In genomic region chr2:178433903-178434302, GRCm38 (mm10) we compare ENCODE assay signal across 33 mouse cellular contexts. TPM values are rescaled to one million over a fixed set of nuclear protein-coding genes. Genes with fewer than 3 reads are reported as not detected.
"Had no signal": no experiment of that assay in that cellular context is flagged by ENCODE, and none has a peak within 500 bp of the region (broad histone marks: within the 10 kb centered on the region; RNA-seq: fewer than 3 reads in every experiment).

No protein-coding gene starts in this region.

- H3K4me1 ChIP-seq: liver, embryonic 13.5 days; liver, embryonic 15.5 days had no signal

- H3K36me3 ChIP-seq: hindbrain, embryonic 10.5 days; hindbrain, embryonic 12.5 days; kidney, embryonic 15.5 days; limb, embryonic 10.5 days; limb, embryonic 12.5 days; liver, embryonic 13.5 days; liver, embryonic 15.5 days had no signal

- H3K9me3 ChIP-seq: hindbrain, embryonic 10.5 days; hindbrain, embryonic 12.5 days; kidney, embryonic 15.5 days; limb, embryonic 10.5 days; limb, embryonic 12.5 days; liver, embryonic 13.5 days; liver, embryonic 15.5 days had no signal

- ATAC-seq: hindbrain, embryonic 16.5 days; inflammation-experienced regulatory T-cells, adult 6 months had no signal

- H3K4me3 ChIP-seq: gastrocnemius, adult 2 months; heart, adult 2 months; hindbrain, embryonic 10.5 days; hindbrain, embryonic 12.5 days; kidney, embryonic 15.5 days; limb, embryonic 10.5 days; limb, embryonic 12.5 days; liver, embryonic 13.5 days; liver, embryonic 15.5 days had no signal

- DNase-seq: gastrocnemius, adult 2 months; gastrocnemius, postnatal 10 days; gastrocnemius, postnatal 25 days; heart, adult 2 months; heart, postnatal 10 days; heart, postnatal 4 days; kidney, adult 11 months; kidney, adult 2 months; kidney, adult 9 months; kidney, postnatal 14 days; kidney, postnatal 36 days; layer of hippocampus, adult 9-11 months; layer of hippocampus, postnatal 36 days; liver; liver, embryonic 13.5 days had no signal

- H3K4me2 ChIP-seq: heart, embryonic 11.5 days; hindbrain, embryonic 12.5 days; hindbrain, embryonic 14.5 days; kidney, embryonic 15.5 days; limb, embryonic 12.5 days; liver, embryonic 11.5 days; liver, embryonic 13.5 days; liver, embryonic 15.5 days had no signal

- H3K27me3 ChIP-seq: hindbrain, embryonic 12.5 days; kidney, embryonic 15.5 days; limb, embryonic 12.5 days; liver, embryonic 13.5 days; liver, embryonic 15.5 days had no signal

- H3K9ac ChIP-seq: hindbrain, embryonic 12.5 days; hindbrain, embryonic 14.5 days; kidney, embryonic 15.5 days; limb, embryonic 12.5 days; liver, embryonic 13.5 days; liver, embryonic 15.5 days had no signal

- H3K27ac ChIP-seq: gastrocnemius, adult 2 months; heart, adult 2 months; hindbrain, embryonic 10.5 days; hindbrain, embryonic 12.5 days; hindbrain, embryonic 14.5 days; kidney, embryonic 15.5 days; kidney, postnatal 0 days; limb, embryonic 10.5 days; limb, embryonic 12.5 days; liver, embryonic 13.5 days; liver, embryonic 15.5 days had no signal

RNA-seq across cellular contexts. Expression of gene Cdh26, which starts 3.6 kb away (rescaled TPM):
- total RNA-seq: gastrocnemius, adult 2 months; gastrocnemius, postnatal 25 days; gastrocnemius, postnatal 4 days; granulocyte monocyte progenitor cell, adult 5-6 weeks; heart, adult 2 months; heart, postnatal 25 days; left cerebral cortex, adult 18-20 months had no signal
- polyA plus RNA-seq: heart, embryonic 14.5 days; inflammation-experienced regulatory T-cells, adult 6 months; liver, embryonic 11.5 days had no signal

RNA-seq across cellular contexts. Expression of gene Ppp1r3d, which starts 19.6 kb away (rescaled TPM):
- polyA plus RNA-seq: inflammation-experienced regulatory T-cells, adult 6 months had no signal

RNA-seq across cellular contexts. Expression of gene Sycp2, which starts 26.4 kb away (rescaled TPM):
- total RNA-seq: granulocyte monocyte progenitor cell, adult 5-6 weeks had no signal
- polyA plus RNA-seq: inflammation-experienced regulatory T-cells, adult 6 months; kidney, adult 2 months; large intestine, adult 2 months; liver, embryonic 11.5 days; liver, embryonic 13.5 days; liver, embryonic 15.5 days had no signal
